Comparison of ENCODE assay signal across 18 mouse cellular contexts in genomic region chr6:32439434-32439833, GRCm38 (mm10).
A peak's percentile ranks its signal among the peaks of the same experiment; 100 is the strongest.
DNase-seq lines count a peak whose midpoint lies in the region; TF ChIP-seq lines count a peak whose summit lies in the region.
"Had no signal": no experiment of that assay in that cellular context is flagged by ENCODE, and none has a peak within 500 bp of the region (broad histone marks: within the 10 kb centered on the region; RNA-seq: fewer than 3 reads in every experiment).

No protein-coding gene starts in this region.

- no peak for TF ChIP-seq CTCF in layer of hippocampus, adult 2 months (conservative IDR thresholded peaks at IDR 0.05)

- no peak for DNase-seq in layer of hippocampus, adult 2 months (ENCODE audit: low spot score in 2 of 2)
- DNase-seq in layer of hippocampus, postnatal 36 days, result no peak
- DNase-seq in 3T3-L1 (ENCODE audit: low read depth, low spot score) (peak; percentile 9), NIH3T3 (ENCODE audit: low read depth) (peak; percentile 39)
- DNase-seq in kidney, postnatal 14 days, result no peak
- DNase-seq in cerebellum, postnatal 10 days, result no peak
- DNase-seq: adrenal gland, adult 2 months; adrenal gland, postnatal 14 days; cerebellum, adult 11-12 months; cerebellum, adult 8-10 months; cerebellum, postnatal 14 days; gastrocnemius, postnatal 14 days; heart, adult 11 months had no signal

- peak overlapping the region; percentile 43; the same call in 1 of the 2 replicates for H3K27ac ChIP-seq in layer of hippocampus, adult 2 months
- H3K27ac ChIP-seq: embryonic facial prominence, embryonic 12.5 days; embryonic facial prominence, embryonic 15.5 days; forebrain, embryonic 15.5 days; hindbrain, embryonic 12.5 days; hindbrain, embryonic 15.5 days had no signal

- H3K4me3 ChIP-seq in layer of hippocampus, adult 2 months, result no peak overlapping the region
- H3K4me3 ChIP-seq: embryonic facial prominence, embryonic 12.5 days; embryonic facial prominence, embryonic 15.5 days; forebrain, embryonic 15.5 days; hindbrain, embryonic 12.5 days; hindbrain, embryonic 15.5 days had no signal

Comparison
In these comparisons a context has a peak if more than half of its experiments do, and no peak if none do; other contexts are left out.
1. DNase-seq: peak in 3T3-L1 (single experiment) and NIH3T3 (single experiment); none in layer of hippocampus, adult 2 months (0 of 2), layer of hippocampus, postnatal 36 days (0 of 2), kidney, postnatal 14 days (single experiment) and cerebellum, postnatal 10 days (0 of 2).